Mouse (Mus musculus) cerebellum, adult (tissue): ENCODE measurements around the gene Olfr1352.
"Not testable (repeated sequence)": the region's sequence is repeated elsewhere in the genome, so short reads cannot be mapped to it uniquely, and the experiment has no call there.

ENCODE experiments used
- ATAC-seq: cut with Nextera tagmentation; 2 replicates; pipeline ENCODE4 v1.9.2; 2017; ENCODE audit warnings: mild to moderate bottlenecking, moderate library complexity, mixed read lengths; ENCODE audit not compliant: insufficient number of reproducible peaks, low FRiP score, low TSS enrichment

The Olfr1352 gene

GRCm38 (mm10) chr10:78980750-78981149, at the start of gene Olfr1352:
TSS of gene Olfr1352 (plus strand) at chr10:78981050.
- ATAC-seq: no peak

GRCm38 (mm10) chr10:78950336-78950735, 30.5 kb upstream of the Olfr1352 start, which contains the start of gene Olfr8:
TSS of gene Olfr8 (plus strand) at chr10:78950636.
- ATAC-seq: not testable (repeated sequence)

GRCm38 (mm10) chr10:78963009-78963408, 17.8 kb upstream of the Olfr1352 start, which contains the start of gene Olfr1353:
TSS of gene Olfr1353 (plus strand) at chr10:78963309.
- ATAC-seq: not testable (repeated sequence)

DNA sequence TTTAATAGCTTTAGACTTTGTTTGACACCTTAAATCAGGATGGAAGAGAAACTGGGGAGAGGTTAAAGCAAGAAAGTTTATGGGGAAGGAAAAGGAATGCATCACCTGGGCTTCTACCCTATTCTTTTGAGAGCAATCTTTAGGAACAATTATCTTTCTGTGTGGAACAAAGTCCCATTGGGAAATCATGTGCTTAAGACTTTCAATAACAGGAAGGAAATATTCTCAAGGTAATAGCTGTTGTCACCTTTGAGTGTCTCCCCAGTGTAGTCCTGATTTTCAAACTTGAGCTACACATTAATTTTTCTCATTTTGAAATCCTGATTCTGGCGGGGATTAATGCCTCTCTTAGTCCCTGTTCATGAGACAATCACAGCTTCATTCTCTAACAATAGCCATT, 31.3 kb downstream of the Olfr1352 start, which contains the start of gene Olfr1351:
Gene Olfr1351, plus strand, starts transcription at position 301 of the 400 bp plus-strand sequence.
- ATAC-seq: no peak

DNA sequence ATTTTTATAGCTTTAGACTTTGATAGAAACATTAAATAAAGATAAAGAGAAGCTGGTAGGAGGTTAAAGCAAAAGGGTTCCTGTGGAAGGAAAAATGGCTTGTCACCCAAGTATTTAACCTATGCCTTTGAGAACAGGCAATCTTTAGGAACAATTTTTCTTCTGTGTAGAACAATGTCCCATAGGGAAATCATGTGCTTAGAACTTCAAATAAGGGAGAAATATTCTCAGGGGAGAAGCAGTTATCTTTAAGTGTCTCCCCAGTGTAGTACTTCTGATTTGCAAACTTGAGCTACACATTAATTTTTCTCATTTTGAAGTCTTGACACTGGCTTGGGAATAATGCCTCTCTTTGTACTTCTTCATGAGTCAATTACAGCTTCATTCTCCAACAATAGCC, 47.6 kb downstream of the Olfr1352 start, which contains the start of gene Olfr57:
Gene Olfr57, plus strand, starts transcription at position 301 of the 400 bp plus-strand sequence.
- no peak for ATAC-seq
